Mouse (Mus musculus) frontal cortex, postnatal 10 days (tissue): ENCODE data around the gene Spocd1.
"Not testable (repeated sequence)": the region's sequence is repeated elsewhere in the genome, so short reads cannot be mapped to it uniquely, and the experiment has no call there.

Experiments used
- DNase-seq, 2 experiments: peaks; one replicate each; pipeline ENCODE4 v3.0.0; 2022; ENCODE audit warnings: low spot score in 2 of 2, mixed read lengths in 1 of 2

Gene Spocd1

DNA sequence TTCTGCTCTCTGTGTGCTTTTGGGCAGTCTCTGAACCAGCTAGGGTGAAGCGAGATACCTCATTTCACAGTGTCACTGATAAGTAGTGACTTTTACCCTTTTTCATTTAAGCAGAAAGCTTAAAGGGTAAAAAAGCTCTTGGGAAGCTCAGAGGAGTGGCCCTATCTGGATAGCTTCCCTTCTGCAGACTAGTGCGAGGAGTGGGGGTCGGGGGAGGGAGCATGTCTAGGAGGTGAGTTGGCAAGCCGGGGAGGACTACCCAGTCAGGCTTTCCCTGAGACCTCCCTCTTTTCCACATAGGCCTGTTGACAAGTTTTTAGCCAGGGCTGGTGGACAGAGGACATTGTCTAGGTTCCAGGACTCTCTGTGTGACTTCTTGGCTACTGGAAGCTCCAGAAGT is at the start of gene Spocd1:
TSS of gene Spocd1 (plus strand) at position 301 of the 400 bp plus-strand sequence.
- no peak for DNase-seq

GRCm38 (mm10) chr4:129880615-129881014 is 48.4 kb upstream of the Spocd1 start:
- no peak for DNase-seq

DNA sequence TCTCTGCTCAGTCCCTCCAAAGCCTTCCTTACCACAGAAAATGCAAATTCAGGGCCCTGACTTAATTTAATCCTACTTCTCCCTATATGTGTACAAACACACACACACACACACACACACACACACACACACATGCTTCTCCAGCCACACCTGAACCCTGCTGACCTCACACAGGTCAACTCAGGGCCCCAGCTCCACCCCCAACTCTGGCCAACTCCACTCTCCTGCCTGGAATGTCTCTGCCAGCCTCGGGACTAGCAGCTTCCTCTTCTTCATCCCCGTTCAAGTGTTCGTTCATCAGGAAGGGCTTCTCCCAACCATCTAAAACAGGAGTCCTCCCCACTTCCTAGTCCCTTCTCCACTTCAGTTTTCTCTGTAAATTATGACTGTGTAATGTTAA is 47.4 kb upstream of the Spocd1 start:
- no peak for DNase-seq

- DNase-seq, result peak in 1 of 2 experiments; percentile 20
These were observed 46.3 kb upstream of the Spocd1 start for GRCm38 (mm10) chr4:129882555-129883293.

- DNase-seq, result peak in 1 of 2 experiments; percentile 17
These were observed 44.8 kb upstream of the Spocd1 start for GRCm38 (mm10) chr4:129884041-129884930.

GRCm38 (mm10) chr4:129889661-129890060 is 39.4 kb upstream of the Spocd1 start:
- DNase-seq, result no peak

DNA sequence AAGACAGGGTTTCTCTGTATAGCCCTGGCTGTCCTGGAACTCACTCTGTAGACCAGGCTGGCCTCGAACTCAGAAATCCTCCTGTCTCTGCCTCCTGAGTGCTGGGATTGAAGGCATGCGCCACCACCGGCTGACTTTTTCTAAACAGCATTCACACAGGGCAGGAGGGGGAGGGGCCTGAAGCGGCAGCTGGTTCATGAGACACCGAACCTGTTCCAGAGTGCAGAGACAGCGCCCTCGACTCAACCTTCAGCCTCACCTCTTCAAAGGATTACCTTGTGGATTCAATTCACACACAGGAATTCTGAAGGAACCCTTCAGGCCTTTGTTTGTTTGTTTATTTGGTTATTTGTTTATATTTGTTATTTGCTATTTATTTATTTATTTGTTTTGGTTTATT is 39.0 kb upstream of the Spocd1 start:
- no peak for DNase-seq

GRCm38 (mm10) chr4:129894861-129895260 is 34.2 kb upstream of the Spocd1 start:
- no peak for DNase-seq

- not testable (repeated sequence) for DNase-seq
These were observed 30.2 kb upstream of the Spocd1 start for GRCm38 (mm10) chr4:129898815-129899214.

DNA sequence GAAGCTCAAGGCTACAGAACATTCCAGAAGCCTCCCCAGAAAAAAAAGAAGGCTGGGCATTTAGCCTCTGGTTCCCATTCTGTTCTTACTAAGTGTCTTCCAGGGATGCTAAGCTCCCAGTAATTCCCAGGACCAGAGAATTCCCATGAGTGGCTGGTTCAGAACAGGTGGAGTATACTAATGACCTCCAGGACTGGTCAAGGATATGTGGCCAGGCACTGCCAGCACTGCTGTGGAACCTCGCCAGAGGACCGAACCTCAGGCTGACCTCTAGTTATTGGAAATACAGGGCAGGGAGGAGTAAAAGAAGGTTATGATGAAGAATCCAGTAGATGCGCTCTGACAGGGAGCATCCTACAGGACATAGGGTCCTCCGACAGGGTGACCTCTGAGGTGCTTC is 26.7 kb upstream of the Spocd1 start:
- DNase-seq, result no peak

GRCm38 (mm10) chr4:129903577-129903976 is 25.5 kb upstream of the Spocd1 start:
- no peak for DNase-seq

GRCm38 (mm10) chr4:129905032-129905431 is 24.0 kb upstream of the Spocd1 start:
- DNase-seq, result no peak

- no peak for DNase-seq
These were observed 23.0 kb upstream of the Spocd1 start for GRCm38 (mm10) chr4:129906016-129906415.

DNA sequence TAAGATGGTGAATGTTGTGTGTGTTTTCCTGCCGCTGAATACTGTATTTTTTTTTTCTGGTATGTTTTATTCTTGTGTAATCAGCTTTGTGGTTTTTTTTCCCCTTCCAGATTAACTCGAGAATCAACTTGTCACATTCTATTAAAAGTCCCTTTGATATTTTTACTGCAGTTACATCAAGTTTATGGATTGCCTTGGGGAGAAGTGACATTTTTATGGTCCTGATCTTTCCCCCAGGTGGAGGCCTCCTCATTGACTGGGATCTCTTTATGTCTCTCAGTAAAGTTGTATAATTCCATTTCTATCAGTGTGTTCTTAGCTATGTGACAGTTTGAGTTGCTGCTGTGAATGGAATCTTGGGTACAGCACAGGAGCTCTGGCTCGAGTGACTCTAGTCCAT is 20.2 kb upstream of the Spocd1 start:
- no peak for DNase-seq

- no peak for DNase-seq
These were observed 19.8 kb upstream of the Spocd1 start for GRCm38 (mm10) chr4:129909261-129909731.

DNA sequence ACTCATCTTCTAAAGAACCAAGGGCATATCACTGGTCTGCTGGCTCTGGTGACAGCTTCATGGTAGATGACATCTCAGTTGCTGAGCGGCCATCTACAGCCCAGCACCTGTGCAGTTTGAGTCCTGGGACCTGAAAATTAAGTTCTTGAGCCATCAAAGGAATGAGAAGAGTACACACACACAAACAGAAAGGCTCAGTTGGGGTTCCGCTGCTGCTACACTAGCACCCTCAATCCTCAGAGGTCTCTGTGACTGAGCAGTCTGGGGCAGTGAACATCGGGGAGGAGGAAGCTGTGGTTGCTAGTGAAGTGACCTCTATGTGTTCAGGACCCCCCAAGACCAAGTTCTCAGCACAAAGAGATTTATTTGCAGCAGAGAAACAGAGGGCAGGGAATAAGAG is 16.1 kb upstream of the Spocd1 start:
- DNase-seq, result no peak

- DNase-seq, result no peak
These were observed 15.0 kb upstream of the Spocd1 start for GRCm38 (mm10) chr4:129913761-129914644.

DNA sequence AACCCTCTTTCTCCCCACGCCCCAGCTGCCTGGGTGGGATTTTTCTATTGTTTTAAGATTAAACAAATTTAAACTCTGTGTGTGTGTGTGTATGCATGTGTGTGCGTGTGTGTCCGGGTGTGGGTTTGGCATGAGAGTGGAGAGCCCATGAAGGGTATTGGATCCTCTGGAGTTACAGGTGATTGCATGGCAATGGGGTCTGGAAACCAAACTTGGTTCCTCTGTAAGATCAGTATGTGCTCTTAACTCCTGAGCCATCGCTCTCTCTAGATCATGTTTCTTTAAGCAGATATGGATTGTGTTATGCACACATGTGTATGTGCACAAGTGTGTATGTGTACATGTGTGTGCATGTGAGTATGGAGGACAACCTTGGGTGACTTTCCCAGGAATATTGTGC is 14.4 kb upstream of the Spocd1 start:
- DNase-seq, result no peak

DNA sequence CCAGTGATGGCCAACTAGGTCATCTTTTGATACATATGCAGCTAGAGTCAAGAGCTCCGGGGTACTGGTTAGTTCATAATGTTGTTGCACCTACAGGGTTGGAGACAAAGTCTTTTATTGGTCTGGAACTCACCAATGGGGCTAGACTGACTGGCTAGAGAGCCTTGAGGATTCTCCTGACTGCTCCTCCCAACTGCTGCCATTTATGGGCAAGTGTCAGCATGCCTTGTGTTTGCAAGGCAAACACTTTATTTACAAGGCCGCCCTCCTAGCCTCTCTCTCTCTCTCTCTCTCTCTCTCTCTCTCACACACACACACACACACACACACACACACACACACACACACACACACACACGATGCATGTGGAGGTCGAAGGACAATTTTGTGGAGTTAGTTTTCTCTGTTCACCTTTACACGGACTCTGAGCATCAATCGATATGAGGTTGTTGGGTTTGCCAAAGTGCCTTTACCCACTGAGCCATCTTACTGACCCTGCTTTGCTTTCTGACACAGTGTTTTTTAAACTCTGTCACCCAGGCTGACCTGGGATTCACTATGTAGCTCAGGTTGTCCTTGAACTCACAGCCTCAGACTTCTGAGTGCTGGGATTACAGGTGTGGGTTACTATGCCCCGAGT is 13.6 kb upstream of the Spocd1 start:
- no peak for DNase-seq

- DNase-seq, result no peak
These were observed 12.9 kb upstream of the Spocd1 start for GRCm38 (mm10) chr4:129916159-129916558.

DNA sequence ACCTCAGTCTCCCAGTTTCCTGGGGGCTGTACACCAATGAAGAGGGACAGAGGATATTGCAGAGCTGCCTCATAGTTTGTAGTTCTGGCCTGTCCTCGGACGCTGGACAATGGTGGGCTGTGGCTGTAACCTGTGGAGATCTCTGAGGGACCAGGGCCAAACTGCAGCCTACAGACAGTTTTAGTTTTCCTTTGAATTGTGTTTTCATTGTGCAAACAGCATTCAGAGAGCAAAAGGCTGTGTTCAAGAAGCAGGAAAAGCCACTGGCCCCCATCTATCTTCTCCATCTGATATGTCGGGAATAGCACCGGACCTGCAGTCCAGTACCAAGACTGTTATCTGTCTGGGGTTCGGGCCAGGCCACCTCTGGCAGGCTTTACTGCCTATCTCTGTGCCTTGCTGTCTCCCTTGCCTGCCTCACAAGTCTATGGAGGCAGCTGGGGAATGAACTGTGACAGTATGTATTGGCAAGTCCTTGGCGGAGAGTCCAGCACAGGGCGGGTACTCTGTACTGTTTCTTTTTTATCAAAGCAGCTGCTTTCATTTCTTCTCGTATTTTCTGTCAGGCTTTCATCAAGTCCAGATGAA is 11.9 kb upstream of the Spocd1 start:
- no peak for DNase-seq
